Mouse (Mus musculus) C2C12 (cell line): ENCODE measurements at regions not wholly inside any gene's neighbourhood (a gene's known extent, or its start where the extent isn't known, plus 50 kb on each side); places are given as distances from the start of the nearest gene placed in this dataset.

Source experiments
- H3K27me3 ChIP-seq: one replicate; pipeline ENCODE4 v1.6.1; 2011; ENCODE audit not compliant: control insufficient read depth, insufficient read depth, insufficient read length
- H3K36me3 ChIP-seq: one replicate; pipeline ENCODE4 v1.6.1; 2011; ENCODE audit not compliant: control insufficient read depth, insufficient read depth
- H3K4me3 ChIP-seq: one replicate; pipeline ENCODE4 v1.5.1; 2011; ENCODE audit warnings: mild to moderate bottlenecking, control low read depth; ENCODE audit not compliant: poor library complexity, insufficient read depth, severe bottlenecking
- H3K79me2 ChIP-seq: one replicate; pipeline ENCODE4 v1.6.1; 2011; ENCODE audit not compliant: control insufficient read depth, insufficient read depth
- H3K79me3 ChIP-seq: one replicate; pipeline ENCODE4 v1.6.1; 2011; ENCODE audit warnings: low read depth, control low read depth
- H3ac ChIP-seq: one replicate; pipeline ENCODE3; 2011; ENCODE audit warnings: low read depth; ENCODE audit not compliant: control insufficient read depth, insufficient read length
- CEBPB ChIP-seq: IDR thresholded peaks from one replicate; pipeline ENCODE4 v1.6.1; 2011; ENCODE audit warnings: low read depth, mild to moderate bottlenecking, control low read depth, moderate library complexity
- CTCF ChIP-seq: IDR thresholded peaks from one replicate; pipeline ENCODE4 v1.5.1; 2011; ENCODE audit not compliant: control insufficient read depth, insufficient read depth, insufficient read length
- FOSL1 ChIP-seq: IDR thresholded peaks from one replicate; pipeline ENCODE4 v1.8.0; 2011; ENCODE audit warnings: mild to moderate bottlenecking, low read length; ENCODE audit not compliant: poor library complexity, insufficient read depth, severe bottlenecking
- MAX ChIP-seq: IDR thresholded peaks from one replicate; pipeline ENCODE4 v1.6.1; 2011; ENCODE audit warnings: mild to moderate bottlenecking, control low read depth
- MYOD1 ChIP-seq: IDR thresholded peaks from one replicate; pipeline ENCODE4 v1.6.1; 2011; ENCODE audit warnings: low read depth; ENCODE audit not compliant: control insufficient read depth, insufficient read length
- MYOG ChIP-seq: IDR thresholded peaks from one replicate; pipeline ENCODE4 v1.6.1; 2011; ENCODE audit not compliant: control insufficient read depth, insufficient read length; ENCODE audit errors: extremely low read depth
- USF1 ChIP-seq: IDR thresholded peaks from one replicate; pipeline ENCODE4 v1.6.1; 2011; ENCODE audit warnings: low read depth, mild to moderate bottlenecking, control low read depth, moderate library complexity

DNA sequence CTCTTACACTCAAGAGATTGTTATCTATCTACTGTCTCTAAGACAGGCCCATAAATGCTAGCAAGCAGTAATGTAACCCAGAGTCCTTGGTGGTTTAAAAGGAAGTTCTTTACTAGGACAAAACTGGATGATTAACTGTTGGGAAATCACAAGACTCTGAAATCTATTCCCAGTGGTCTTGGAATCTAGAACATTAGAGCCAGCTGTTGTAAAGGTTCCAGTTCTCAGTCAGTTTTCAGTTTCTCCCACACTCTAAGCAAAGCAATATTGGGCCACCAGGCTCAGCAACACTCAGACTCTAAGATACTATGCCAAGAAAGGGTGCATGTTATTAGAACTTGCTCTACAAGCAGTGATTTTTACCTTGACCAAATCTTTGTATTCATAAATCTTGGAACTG lies 686.6 kb downstream of the Cypt12 start:
- no peaks in the 10 kb centered on the region for H3K79me3 ChIP-seq
- no peak overlapping the region for H3K4me3 ChIP-seq
- no peak for TF ChIP-seq USF1
- TF ChIP-seq CEBPB: no peak
- TF ChIP-seq MAX: no peak
- no peak for TF ChIP-seq MYOD1
- no peak for TF ChIP-seq MYOG
- no peak for TF ChIP-seq CTCF
- no peak for TF ChIP-seq FOSL1
- no peaks in the 10 kb centered on the region for H3K79me2 ChIP-seq
- no peaks in the 10 kb centered on the region for H3K27me3 ChIP-seq
- H3K36me3 ChIP-seq: no peaks in the 10 kb centered on the region
- no peak overlapping the region for H3ac ChIP-seq

DNA sequence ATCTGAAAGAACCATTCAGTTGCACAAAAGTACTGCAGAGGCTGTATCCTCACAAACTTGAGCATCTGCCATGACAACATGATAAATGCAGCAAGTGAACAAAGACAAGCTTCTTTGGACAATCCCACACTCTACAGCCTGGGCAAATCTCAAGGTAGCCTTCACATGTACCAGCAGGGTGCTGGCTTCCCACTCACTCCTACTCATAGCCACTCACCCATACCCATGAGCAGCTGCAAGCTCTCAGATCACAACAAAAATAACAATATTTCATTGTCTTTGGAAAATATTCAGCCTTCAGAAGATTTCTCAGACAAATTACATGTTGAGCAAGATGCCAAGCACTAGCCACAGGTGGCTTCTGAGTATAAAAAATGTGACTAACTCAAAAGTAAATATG lies 689.3 kb downstream of the Cypt12 start:
- H3ac ChIP-seq: no peak overlapping the region
- TF ChIP-seq MAX (no peak), MYOD1 (peak; percentile 49)
- no peaks in the 10 kb centered on the region for H3K79me2 ChIP-seq
- no peaks in the 10 kb centered on the region for H3K27me3 ChIP-seq
- no peaks in the 10 kb centered on the region for H3K36me3 ChIP-seq
- H3K4me3 ChIP-seq: no peak overlapping the region
- no peaks in the 10 kb centered on the region for H3K79me3 ChIP-seq

DNA sequence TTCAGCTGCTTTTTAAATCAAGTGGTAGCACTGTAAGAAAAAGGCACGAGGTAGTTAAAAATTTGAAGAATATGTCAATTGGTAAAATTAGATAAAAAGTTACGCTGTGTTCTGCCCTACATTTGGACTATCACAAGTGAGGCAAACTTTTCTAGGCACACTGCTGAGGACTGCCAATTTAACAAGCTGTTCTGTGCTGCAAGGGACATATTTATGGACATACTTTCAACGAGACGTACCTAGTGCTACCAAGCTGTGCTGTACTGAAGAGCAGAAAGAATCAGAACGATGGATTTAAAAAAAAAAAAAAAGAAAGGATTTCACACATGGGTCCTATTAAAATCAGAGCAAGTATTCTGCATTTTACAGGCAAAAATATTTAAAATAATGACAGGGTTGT lies 692.1 kb downstream of the Cypt12 start:
- Histone ChIP-seq H3K79me3 (no peaks in the 10 kb centered on the region), H3K79me2 (no peaks in the 10 kb centered on the region), H3K36me3 (no peaks in the 10 kb centered on the region), H3K27me3 (no peaks in the 10 kb centered on the region), H3ac (no peak overlapping the region), H3K4me3 (no peak overlapping the region)
- TF ChIP-seq USF1: no peak
- TF ChIP-seq FOSL1: no peak
- no peak for TF ChIP-seq CTCF
- TF ChIP-seq MYOG: no peak
- TF ChIP-seq MYOD1: no peak
- TF ChIP-seq CEBPB: no peak
- TF ChIP-seq MAX: no peak

DNA sequence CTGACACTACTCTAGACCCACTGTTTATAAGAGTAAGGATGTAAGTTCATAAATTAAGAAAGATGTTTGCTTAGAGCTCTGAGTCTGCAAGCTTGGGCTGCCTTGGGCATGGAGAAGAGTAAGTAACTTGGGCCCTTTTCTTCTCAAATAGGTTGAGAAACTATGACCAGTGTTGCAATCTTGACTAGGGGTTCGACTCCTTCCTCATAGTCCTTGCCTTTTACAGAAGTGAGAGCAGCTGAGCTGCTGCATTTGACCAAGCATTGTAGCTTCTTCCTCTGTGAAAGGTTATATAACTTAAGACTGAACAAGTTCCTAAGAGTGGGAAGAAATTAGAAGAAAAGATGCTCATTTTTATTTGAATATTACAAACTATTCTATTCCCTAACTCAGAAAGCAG lies 693.5 kb downstream of the Cypt12 start:
- no peak for TF ChIP-seq MAX
- TF ChIP-seq CEBPB: no peak
- TF ChIP-seq MYOD1: no peak
- no peak for TF ChIP-seq FOSL1
- TF ChIP-seq USF1: no peak
- TF ChIP-seq CTCF: no peak
- no peak for TF ChIP-seq MYOG
- H3K79me2 ChIP-seq: no peaks in the 10 kb centered on the region
- H3K4me3 ChIP-seq: no peak overlapping the region
- H3ac ChIP-seq: no peak overlapping the region
- no peaks in the 10 kb centered on the region for H3K27me3 ChIP-seq
- no peaks in the 10 kb centered on the region for H3K79me3 ChIP-seq
- H3K36me3 ChIP-seq: no peaks in the 10 kb centered on the region

DNA sequence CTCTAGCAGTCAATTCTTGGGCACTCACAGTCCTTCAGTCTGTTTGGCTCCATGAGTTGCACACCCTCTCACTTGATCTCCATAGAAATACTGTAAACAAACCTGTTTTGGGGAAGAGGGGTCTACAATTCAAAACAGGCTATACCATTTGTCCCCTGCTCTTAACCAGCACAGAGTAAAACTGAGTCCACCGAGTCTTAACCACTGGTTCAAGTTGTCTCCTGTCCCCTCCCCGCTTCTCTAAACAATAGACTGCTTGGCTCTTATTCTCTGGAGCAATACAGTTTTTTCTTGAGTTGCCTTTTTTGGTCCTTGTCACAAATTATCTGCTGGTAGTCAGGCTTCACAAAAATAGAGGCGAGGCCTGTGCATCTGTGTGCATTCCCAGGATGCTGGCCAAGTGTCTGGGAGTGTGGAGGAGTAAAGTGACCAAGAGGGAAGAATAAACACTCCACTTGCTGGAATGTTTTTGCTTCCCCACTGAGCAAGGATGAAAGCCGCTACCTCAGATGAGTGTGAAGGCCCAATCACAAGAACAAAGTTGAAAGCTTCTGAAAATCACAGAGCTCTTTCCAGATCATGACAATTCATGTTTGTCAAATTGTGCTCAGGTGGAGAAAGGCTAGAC lies 695.3 kb downstream of the Cypt12 start:
- Histone ChIP-seq H3ac (no peak overlapping the region), H3K4me3 (no peak overlapping the region), H3K27me3 (no peaks in the 10 kb centered on the region), H3K79me2 (no peaks in the 10 kb centered on the region), H3K79me3 (no peaks in the 10 kb centered on the region), H3K36me3 (no peaks in the 10 kb centered on the region)
- no peak for TF ChIP-seq USF1
- TF ChIP-seq MAX: no peak
- TF ChIP-seq MYOD1: no peak
- TF ChIP-seq MYOG: no peak
- TF ChIP-seq CEBPB: no peak
- TF ChIP-seq CTCF: no peak
- no peak for TF ChIP-seq FOSL1

DNA sequence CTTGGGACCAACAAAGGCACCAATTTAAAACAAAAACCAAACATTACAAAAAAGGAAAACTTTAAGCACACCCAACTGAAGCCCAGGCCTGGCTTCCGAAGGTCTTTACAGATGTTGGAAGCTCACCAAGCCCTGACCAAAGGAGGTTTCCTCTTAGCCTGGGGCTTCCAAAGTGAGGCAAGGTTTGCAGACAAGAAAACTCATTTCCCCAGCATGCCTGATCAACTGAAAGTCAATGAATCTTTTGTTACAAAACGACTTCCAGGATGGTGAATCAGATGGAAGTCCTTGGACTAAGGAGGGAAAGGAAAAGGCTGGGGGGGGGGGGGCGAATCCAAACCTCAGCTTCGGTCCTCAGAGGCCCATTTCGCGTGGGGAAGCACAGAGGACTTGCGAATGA lies 697.3 kb downstream of the Cypt12 start:
- no peaks in the 10 kb centered on the region for H3K27me3 ChIP-seq
- H3K36me3 ChIP-seq: no peaks in the 10 kb centered on the region
- no peak overlapping the region for H3ac ChIP-seq
- H3K79me2 ChIP-seq: no peaks in the 10 kb centered on the region
- no peaks in the 10 kb centered on the region for H3K79me3 ChIP-seq
- no peak overlapping the region for H3K4me3 ChIP-seq
- TF ChIP-seq FOSL1 (no peak), CEBPB (no peak), MYOD1 (no peak), USF1 (no peak), MYOG (no peak), CTCF (no peak), MAX (no peak)
